17 mouse cellular contexts compared by ENCODE assay signal in the genomic region with DNA sequence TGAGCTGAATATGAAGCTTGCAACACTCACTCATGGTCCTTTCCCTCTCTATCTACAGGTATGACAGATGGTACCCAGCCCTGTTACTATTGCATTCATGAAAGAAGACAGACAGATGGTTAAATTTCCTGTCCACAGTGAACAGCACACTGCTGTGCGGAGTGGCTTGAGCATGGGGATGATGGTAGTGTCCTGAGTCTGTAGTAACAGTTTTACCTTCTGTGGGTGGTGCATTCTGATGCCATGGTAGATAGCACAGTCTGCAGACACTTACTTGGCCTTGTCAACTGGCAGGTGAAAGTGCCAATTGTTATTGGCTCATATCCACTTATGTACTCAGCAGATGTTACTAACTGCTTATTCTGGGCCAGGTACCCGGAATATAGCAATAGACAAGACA.
A peak's percentile ranks its signal among the peaks of the same experiment; 100 is the strongest.
DNase-seq lines count a peak whose midpoint lies in the region; ATAC-seq and TF ChIP-seq lines count a peak whose summit lies in the region.
"Had no signal": no experiment of that assay in that cellular context is flagged by ENCODE, and none has a peak within 500 bp of the region (broad histone marks: within the 10 kb centered on the region; RNA-seq: fewer than 3 reads in every experiment).

No protein-coding gene starts in this region.

- H3K4me3 ChIP-seq in midbrain, embryonic 15.5 days = no peak overlapping the region
- no peak overlapping the region for H3K4me3 ChIP-seq in midbrain, postnatal 0 days (ENCODE audit: low read depth, low read length)
- H3K4me3 ChIP-seq: embryonic facial prominence, embryonic 13.5 days; forebrain, embryonic 13.5 days; gastrocnemius, adult 2 months; heart, embryonic 12.5 days; hindbrain, embryonic 10.5 days; hindbrain, embryonic 15.5 days had no signal

- H3K27me3 ChIP-seq in midbrain, embryonic 15.5 days (replicated peaks) = no peaks in the 10 kb centered on the region
- H3K27me3 ChIP-seq in midbrain, postnatal 0 days (ENCODE audit: insufficient read depth, low read length) = no peaks in the 10 kb centered on the region
- H3K27me3 ChIP-seq: embryonic facial prominence, embryonic 13.5 days; forebrain, embryonic 13.5 days; heart, embryonic 12.5 days; hindbrain, embryonic 15.5 days had no signal

- no peak overlapping the region for H3K4me2 ChIP-seq in midbrain, embryonic 15.5 days
- H3K4me2 ChIP-seq in midbrain, postnatal 0 days (ENCODE audit: low read depth, low read length, poor library complexity, severe bottlenecking) = no peak overlapping the region
- H3K4me2 ChIP-seq: embryonic facial prominence, embryonic 13.5 days; forebrain, embryonic 13.5 days; heart, embryonic 12.5 days; hindbrain, embryonic 15.5 days had no signal

- no peak overlapping the region for H3K9ac ChIP-seq in midbrain, embryonic 15.5 days
- no peak overlapping the region for H3K9ac ChIP-seq in midbrain, postnatal 0 days (replicated peaks; ENCODE audit: low read length, poor library complexity, severe bottlenecking)
- H3K9ac ChIP-seq: embryonic facial prominence, embryonic 13.5 days; forebrain, embryonic 13.5 days; forebrain, postnatal 0 days; heart, embryonic 12.5 days; hindbrain, embryonic 15.5 days had no signal

- 86% methylated on average over 2 of the region's 2 CpGs for whole genome bisulfite sequencing in midbrain, embryonic 15.5 days
- WGBS in midbrain, postnatal 0 days = 80% methylated on average over 2 of the region's 2 CpGs

- H3K27ac ChIP-seq in midbrain, embryonic 15.5 days = no peak overlapping the region
- no peak overlapping the region for H3K27ac ChIP-seq in midbrain, postnatal 0 days (ENCODE audit: low read depth, low read length)
- H3K27ac ChIP-seq: embryonic facial prominence, embryonic 13.5 days; forebrain, embryonic 13.5 days; gastrocnemius, adult 2 months; hindbrain, embryonic 10.5 days; hindbrain, embryonic 15.5 days had no signal

- peak; percentile 5 for DNase-seq in cerebellum, adult 11 months
- no peak for DNase-seq in cerebellum, postnatal 4 days (ENCODE audit: low spot score in 2 of 2)
- peak; percentile 35 for DNase-seq in cerebellum, adult 11-12 months
- DNase-seq in cerebellum, adult 9-11 months = peak; percentile 49
- peak; percentile 4 to 11 for DNase-seq in cerebellum, postnatal 36 days
- DNase-seq in midbrain, postnatal 0 days (ENCODE audit: low spot score) = no peak
- DNase-seq: adrenal gland, postnatal 10 days; forebrain, postnatal 0 days; gastrocnemius, adult 2 months; gastrocnemius, postnatal 25 days had no signal

- no peak for TF ChIP-seq CTCF in midbrain, postnatal 0 days (IDR thresholded peaks at IDR 0.05)

- ATAC-seq in midbrain, embryonic 15.5 days (replicated peaks) = no peak
- no peak for ATAC-seq in midbrain, postnatal 0 days (ENCODE audit: low FRiP score)
- ATAC-seq: forebrain, embryonic 13.5 days; forebrain, postnatal 0 days; intestine, embryonic 16.5 days had no signal

- no peaks in the 10 kb centered on the region for H3K36me3 ChIP-seq in midbrain, embryonic 15.5 days (replicated peaks)
- no peaks in the 10 kb centered on the region for H3K36me3 ChIP-seq in midbrain, postnatal 0 days (ENCODE audit: insufficient read depth, low read length)
- H3K36me3 ChIP-seq: embryonic facial prominence, embryonic 13.5 days; heart, embryonic 12.5 days; hindbrain, embryonic 10.5 days; hindbrain, embryonic 15.5 days had no signal

- no peaks in the 10 kb centered on the region for H3K9me3 ChIP-seq in midbrain, embryonic 15.5 days
- no peaks in the 10 kb centered on the region for H3K9me3 ChIP-seq in midbrain, postnatal 0 days (ENCODE audit: low read length)
- H3K9me3 ChIP-seq: embryonic facial prominence, embryonic 13.5 days; forebrain, embryonic 13.5 days; heart, embryonic 12.5 days; hindbrain, embryonic 10.5 days; hindbrain, embryonic 15.5 days had no signal

- no peaks in the 10 kb centered on the region for H3K4me1 ChIP-seq in midbrain, embryonic 15.5 days
- no peaks in the 10 kb centered on the region for H3K4me1 ChIP-seq in midbrain, postnatal 0 days (ENCODE audit: insufficient read depth, low read length)
- H3K4me1 ChIP-seq: embryonic facial prominence, embryonic 13.5 days; forebrain, embryonic 13.5 days; heart, embryonic 12.5 days; hindbrain, embryonic 10.5 days; hindbrain, embryonic 15.5 days had no signal

Comparison
In these comparisons a context has a peak if more than half of its experiments do, and no peak if none do; other contexts are left out.
1. DNase-seq: peak in cerebellum, adult 11 months (single experiment), cerebellum, adult 11-12 months (single experiment), cerebellum, adult 9-11 months (single experiment) and cerebellum, postnatal 36 days (2 of 2); none in cerebellum, postnatal 4 days (0 of 2) and midbrain, postnatal 0 days (single experiment).